Mouse (Mus musculus): ENCODE measurements around the gene Twsg1. TPM values are rescaled to one million over a fixed set of nuclear protein-coding genes. Genes with fewer than 3 reads are reported as not detected.
"Not testable (repeated sequence)": the region's sequence is repeated elsewhere in the genome, so short reads cannot be mapped to it uniquely, and the experiment has no call there.

The Twsg1 gene
- polyA plus RNA-seq (2014; fragmentation: Nextera tagmentation; extraction: Ambion mirVana), result 134 and 137 TPM in 2 replicates

- under 1% methylated on average over 70 of the region's 87 CpGs for WGBS
- no peaks in the 10 kb centered on the region for H3K9me3 ChIP-seq (ENCODE audit: control insufficient read depth, low read length)
- ATAC-seq (ENCODE audit: insufficient number of reproducible peaks, low FRiP score, low TSS enrichment, low read depth) (peak; percentile 97), DNase-seq (ENCODE audit: low spot score) (peak; percentile 96)
- 0 out of 2 replicates have a peak, but pooled peaks cover 2% of the 10 kb centered on the region for H3K36me3 ChIP-seq (ENCODE audit: control insufficient read depth, insufficient read depth, low read length)
- peak within 1 kb of the TSS; percentile 48 for H3K4me2 ChIP-seq (ENCODE audit: low read depth, severe bottlenecking)
- peak within 1 kb of the TSS; percentile 97 for H3K9ac ChIP-seq (ENCODE audit: low read length)
- H3K4me3 ChIP-seq (ENCODE audit: low read depth, low read length), result peak within 1 kb of the TSS; percentile 91
- peak within 1 kb of the TSS; percentile 76 for H3K27ac ChIP-seq (replicated peaks; ENCODE audit: low read depth, low read length)
- H3K27me3 ChIP-seq (ENCODE audit: control insufficient read depth, insufficient read depth, low read length), result no peaks in the 10 kb centered on the region
- no peaks in the 10 kb centered on the region for H3K4me1 ChIP-seq (ENCODE audit: control insufficient read depth, insufficient read depth, low read length)
Observed at GRCm38 (mm10) chr17:65950622-65951404, at the start of gene Twsg1. Gene Twsg1, minus strand, starts transcription at chr17:65951226.

- DNase-seq (ENCODE audit: low spot score) (no peak), ATAC-seq (ENCODE audit: insufficient number of reproducible peaks, low FRiP score, low TSS enrichment, low read depth) (no peak)
- H3K4me3 ChIP-seq (ENCODE audit: low read depth, low read length), result no peak overlapping the region
- H3K27ac ChIP-seq (replicated peaks; ENCODE audit: low read depth, low read length), result no peak overlapping the region
- 91% methylated on average over 3 of the region's 3 CpGs for WGBS
- H3K27me3 ChIP-seq (ENCODE audit: control insufficient read depth, insufficient read depth, low read length), result no peaks in the 10 kb centered on the region
- H3K4me2 ChIP-seq (ENCODE audit: low read depth, severe bottlenecking), result no peak overlapping the region
- no peak overlapping the region for H3K9ac ChIP-seq (ENCODE audit: low read length)
- no peaks in the 10 kb centered on the region for H3K36me3 ChIP-seq (ENCODE audit: control insufficient read depth, insufficient read depth, low read length)
- no peaks in the 10 kb centered on the region for H3K4me1 ChIP-seq (ENCODE audit: control insufficient read depth, insufficient read depth, low read length)
- no peaks in the 10 kb centered on the region for H3K9me3 ChIP-seq (ENCODE audit: control insufficient read depth, low read length)
Observed at GRCm38 (mm10) chr17:65988151-65988820, 37.3 kb upstream of the Twsg1 start.

DNA sequence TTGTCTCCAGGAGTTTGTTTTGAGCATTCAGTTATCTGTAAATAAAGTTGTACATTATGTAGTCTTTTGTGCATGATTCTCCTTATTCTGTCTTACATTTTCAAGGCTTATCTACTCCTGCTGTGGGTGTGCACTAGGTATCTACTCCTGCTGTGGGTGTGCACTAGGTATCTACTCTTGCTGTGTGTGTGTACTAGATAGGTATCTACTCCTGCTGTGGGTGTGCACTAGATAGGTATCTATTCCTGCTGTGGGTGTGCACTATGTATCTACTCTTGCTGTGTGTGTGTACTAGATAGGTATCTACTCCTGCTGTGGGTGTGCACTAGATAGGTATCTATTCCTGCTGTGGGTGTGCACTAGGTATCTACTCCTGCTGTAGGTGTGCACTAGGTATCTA lies 25.7 kb upstream of the Twsg1 start:
- H3K9ac ChIP-seq (ENCODE audit: low read length); H3K27me3 ChIP-seq (ENCODE audit: control insufficient read depth, insufficient read depth, low read length); H3K36me3 ChIP-seq (ENCODE audit: control insufficient read depth, insufficient read depth, low read length); H3K4me3 ChIP-seq (ENCODE audit: low read depth, low read length); H3K27ac ChIP-seq (replicated peaks; ENCODE audit: low read depth, low read length); H3K9me3 ChIP-seq (ENCODE audit: control insufficient read depth, low read length); DNase-seq (ENCODE audit: low spot score); ATAC-seq (ENCODE audit: insufficient number of reproducible peaks, low FRiP score, low TSS enrichment, low read depth); H3K4me1 ChIP-seq (ENCODE audit: control insufficient read depth, insufficient read depth, low read length); H3K4me2 ChIP-seq (ENCODE audit: low read depth, severe bottlenecking): not testable (repeated sequence)

- WGBS, result 70% methylated on average over 11 of the region's 11 CpGs
- no peak overlapping the region for H3K9ac ChIP-seq (ENCODE audit: low read length)
- no peak overlapping the region for H3K4me3 ChIP-seq (ENCODE audit: low read depth, low read length)
- no peak overlapping the region for H3K27ac ChIP-seq (replicated peaks; ENCODE audit: low read depth, low read length)
- no peaks in the 10 kb centered on the region for H3K4me1 ChIP-seq (ENCODE audit: control insufficient read depth, insufficient read depth, low read length)
- ATAC-seq (ENCODE audit: insufficient number of reproducible peaks, low FRiP score, low TSS enrichment, low read depth) (no peak), DNase-seq (ENCODE audit: low spot score) (no peak)
- H3K36me3 ChIP-seq (ENCODE audit: control insufficient read depth, insufficient read depth, low read length), result no peaks in the 10 kb centered on the region
- no peaks in the 10 kb centered on the region for H3K27me3 ChIP-seq (ENCODE audit: control insufficient read depth, insufficient read depth, low read length)
- no peaks in the 10 kb centered on the region for H3K9me3 ChIP-seq (ENCODE audit: control insufficient read depth, low read length)
- H3K4me2 ChIP-seq (ENCODE audit: low read depth, severe bottlenecking), result no peak overlapping the region
Observed at GRCm38 (mm10) chr17:65967751-65968150, 16.7 kb upstream of the Twsg1 start.

- Histone ChIP-seq H3K4me2 (ENCODE audit: low read depth, severe bottlenecking) (no peak overlapping the region), H3K9me3 (ENCODE audit: control insufficient read depth, low read length) (no peaks in the 10 kb centered on the region), H3K9ac (ENCODE audit: low read length) (no peak overlapping the region), H3K4me3 (ENCODE audit: low read depth, low read length) (no peak overlapping the region), H3K36me3 (ENCODE audit: control insufficient read depth, insufficient read depth, low read length) (no peaks in the 10 kb centered on the region), H3K4me1 (ENCODE audit: control insufficient read depth, insufficient read depth, low read length) (no peaks in the 10 kb centered on the region), H3K27me3 (ENCODE audit: control insufficient read depth, insufficient read depth, low read length) (no peaks in the 10 kb centered on the region), H3K27ac (replicated peaks; ENCODE audit: low read depth, low read length) (no peak overlapping the region)
- ATAC-seq (ENCODE audit: insufficient number of reproducible peaks, low FRiP score, low TSS enrichment, low read depth), result no peak
- 94% methylated on average over 2 of the region's 2 CpGs for WGBS
- no peak for DNase-seq (ENCODE audit: low spot score)
Observed at GRCm38 (mm10) chr17:65962263-65962662, 11.2 kb upstream of the Twsg1 start.

- ATAC-seq (ENCODE audit: insufficient number of reproducible peaks, low FRiP score, low TSS enrichment, low read depth), result peak; percentile 72
- H3K9ac ChIP-seq (ENCODE audit: low read length), result no peak overlapping the region
Observed at GRCm38 (mm10) chr17:65961606-65962136, 10.6 kb upstream of the Twsg1 start.

GRCm38 (mm10) chr17:65959011-65959410 lies 8.0 kb upstream of the Twsg1 start:
- Histone ChIP-seq H3K9me3 (ENCODE audit: control insufficient read depth, low read length) (no peaks in the 10 kb centered on the region), H3K4me2 (ENCODE audit: low read depth, severe bottlenecking) (no peak overlapping the region), H3K27ac (replicated peaks; ENCODE audit: low read depth, low read length) (no peak overlapping the region), H3K4me3 (ENCODE audit: low read depth, low read length) (no peak overlapping the region), H3K36me3 (ENCODE audit: control insufficient read depth, insufficient read depth, low read length) (no peaks in the 10 kb centered on the region), H3K4me1 (ENCODE audit: control insufficient read depth, insufficient read depth, low read length) (no peaks in the 10 kb centered on the region), H3K9ac (ENCODE audit: low read length) (no peak overlapping the region), H3K27me3 (ENCODE audit: control insufficient read depth, insufficient read depth, low read length) (no peaks in the 10 kb centered on the region)
- DNase-seq (ENCODE audit: low spot score), result no peak
- WGBS, result 67% methylated on average over 3 of the region's 3 CpGs
- ATAC-seq (ENCODE audit: insufficient number of reproducible peaks, low FRiP score, low TSS enrichment, low read depth), result no peak

More at GRCm38 (mm10) chr17:65961606-65962136, 10.6 kb upstream of the Twsg1 start:
- H3K27ac ChIP-seq (replicated peaks; ENCODE audit: low read depth, low read length), result no peak overlapping the region
- no peaks in the 10 kb centered on the region for H3K9me3 ChIP-seq (ENCODE audit: control insufficient read depth, low read length)
- DNase-seq (ENCODE audit: low spot score), result no peak
- H3K4me1 ChIP-seq (ENCODE audit: control insufficient read depth, insufficient read depth, low read length), result no peaks in the 10 kb centered on the region
- WGBS, result 93% methylated on average over 2 of the region's 2 CpGs
- H3K27me3 ChIP-seq (ENCODE audit: control insufficient read depth, insufficient read depth, low read length), result no peaks in the 10 kb centered on the region
- no peak overlapping the region for H3K4me3 ChIP-seq (ENCODE audit: low read depth, low read length)
- no peak overlapping the region for H3K4me2 ChIP-seq (ENCODE audit: low read depth, severe bottlenecking)
- no peaks in the 10 kb centered on the region for H3K36me3 ChIP-seq (ENCODE audit: control insufficient read depth, insufficient read depth, low read length)

- Histone ChIP-seq H3K9me3 (ENCODE audit: control insufficient read depth, low read length) (no peaks in the 10 kb centered on the region), H3K4me2 (ENCODE audit: low read depth, severe bottlenecking) (no peak overlapping the region), H3K4me3 (ENCODE audit: low read depth, low read length) (no peak overlapping the region), H3K27me3 (ENCODE audit: control insufficient read depth, insufficient read depth, low read length) (no peaks in the 10 kb centered on the region), H3K27ac (replicated peaks; ENCODE audit: low read depth, low read length) (no peak overlapping the region), H3K36me3 (ENCODE audit: control insufficient read depth, insufficient read depth, low read length) (no peaks in the 10 kb centered on the region), H3K4me1 (ENCODE audit: control insufficient read depth, insufficient read depth, low read length) (no peaks in the 10 kb centered on the region), H3K9ac (ENCODE audit: low read length) (no peak overlapping the region)
- DNase-seq (ENCODE audit: low spot score), result no peak
- ATAC-seq (ENCODE audit: insufficient number of reproducible peaks, low FRiP score, low TSS enrichment, low read depth), result no peak
- 79% methylated on average over 1 of the region's 1 CpGs for WGBS
Observed at GRCm38 (mm10) chr17:65958366-65958765, 7.3 kb upstream of the Twsg1 start.

Data from limb, embryonic 11.5 days (tissue).